Mouse (Mus musculus) layer of hippocampus, adult 18-20 months (tissue): ENCODE measurements at regions not wholly inside any gene's neighbourhood (a gene's known extent, or its start where the extent isn't known, plus 50 kb on each side); places are given as distances from the start of the nearest gene placed in this dataset.
A peak's percentile ranks its signal among the peaks of the same experiment; 100 is the strongest.

Experiments used
- DNase-seq, 2 experiments: peaks; one replicate each; pipeline ENCODE4 v3.0.0; 2022; ENCODE audit warnings: low spot score in 2 of 2

- no peak for DNase-seq
These were observed 57.7 kb downstream of the Rpl14 start for GRCm38 (mm10) chr9:120628794-120629560.

- DNase-seq: no peak
These were observed 58.4 kb downstream of the Rpl14 start for GRCm38 (mm10) chr9:120629609-120630008.

GRCm38 (mm10) chr9:120632821-120633220, 61.6 kb downstream of the Rpl14 start:
- peak in 1 of 2 experiments; percentile 26 for DNase-seq

- peak; percentile 34 to 80 for DNase-seq
These were observed 71.4 kb downstream of the Rpl14 start for GRCm38 (mm10) chr9:120642656-120643055.

GRCm38 (mm10) chr9:120643371-120643770, 72.1 kb downstream of the Rpl14 start:
- DNase-seq: peak; percentile 58 to 81

GRCm38 (mm10) chr9:120645776-120646175, 74.5 kb downstream of the Rpl14 start:
- no peak for DNase-seq

GRCm38 (mm10) chr9:120646806-120647667, 75.8 kb downstream of the Rpl14 start:
- peak; percentile 30 to 46 for DNase-seq

GRCm38 (mm10) chr9:120647668-120647955, 76.4 kb downstream of the Rpl14 start:
- no peak for DNase-seq

- no peak for DNase-seq
These were observed 81.5 kb downstream of the Rpl14 start for GRCm38 (mm10) chr9:120652733-120653132.

- no peak for DNase-seq
These were observed 81.9 kb downstream of the Rpl14 start for GRCm38 (mm10) chr9:120653170-120653569.

GRCm38 (mm10) chr9:120654736-120655135, 83.5 kb downstream of the Rpl14 start:
- no peak for DNase-seq

- DNase-seq: no peak
These were observed 85.7 kb downstream of the Rpl14 start for GRCm38 (mm10) chr9:120656976-120657375.

GRCm38 (mm10) chr9:120657786-120658185, 86.5 kb downstream of the Rpl14 start:
- no peak for DNase-seq

GRCm38 (mm10) chr9:120658576-120658975, 87.3 kb downstream of the Rpl14 start:
- no peak for DNase-seq

- no peak for DNase-seq
These were observed 90.0 kb downstream of the Rpl14 start for GRCm38 (mm10) chr9:120661226-120661625.

- no peak for DNase-seq
These were observed 90.5 kb downstream of the Rpl14 start for GRCm38 (mm10) chr9:120661641-120662227.

GRCm38 (mm10) chr9:120663181-120663580, 91.9 kb downstream of the Rpl14 start:
- no peak for DNase-seq

- no peak for DNase-seq
These were observed 92.8 kb downstream of the Rpl14 start for GRCm38 (mm10) chr9:120664086-120664485.

GRCm38 (mm10) chr9:120672452-120672851, 101.2 kb downstream of the Rpl14 start:
- DNase-seq: peak; percentile 24 to 31

GRCm38 (mm10) chr9:120674855-120675254, 103.6 kb downstream of the Rpl14 start:
- no peak for DNase-seq

GRCm38 (mm10) chr9:120675371-120676150, 104.3 kb downstream of the Rpl14 start:
- DNase-seq: no peak
